In genomic region chr9:48447783-48448209, GRCm38 (mm10) we compare ENCODE assay signal across 8 mouse cellular contexts. TPM values are rescaled to one million over a fixed set of nuclear protein-coding genes. Genes with fewer than 3 reads are reported as not detected.
A peak's percentile ranks its signal among the peaks of the same experiment; 100 is the strongest.
DNase-seq lines count a peak whose midpoint lies in the region; ATAC-seq and TF ChIP-seq lines count a peak whose summit lies in the region.

No protein-coding gene starts in this region.

- TF ChIP-seq CTCF in hindbrain, postnatal 0 days (IDR thresholded peaks at IDR 0.05; ENCODE audit: low read depth) = peak; percentile 61

- H3K9ac ChIP-seq in hindbrain, postnatal 0 days (replicated peaks; ENCODE audit: low read length) = no peak overlapping the region
- no peak overlapping the region for H3K9ac ChIP-seq in hindbrain, embryonic 12.5 days
- H3K9ac ChIP-seq in forebrain, embryonic 15.5 days (replicated peaks) = no peak overlapping the region
- H3K9ac ChIP-seq in neural tube, embryonic 15.5 days (replicated peaks) = no peak overlapping the region

- no peak for ATAC-seq in hindbrain, postnatal 0 days
- ATAC-seq in hindbrain, embryonic 12.5 days (ENCODE audit: low FRiP score) = no peak
- ATAC-seq in activated CD4-positive, CD25-positive, alpha-beta regulatory T cell, adult 4 months = peak; percentile 43
- no peak for ATAC-seq in forebrain, embryonic 15.5 days (replicated peaks)
- no peak for ATAC-seq in neural tube, embryonic 15.5 days (ENCODE audit: low FRiP score)

- no peak overlapping the region for H3K4me3 ChIP-seq in hindbrain, postnatal 0 days (ENCODE audit: low read length)
- H3K4me3 ChIP-seq in hindbrain, embryonic 12.5 days = no peak overlapping the region
- no peak overlapping the region for H3K4me3 ChIP-seq in forebrain, embryonic 15.5 days
- H3K4me3 ChIP-seq in neural tube, embryonic 15.5 days (replicated peaks) = no peak overlapping the region

- peak; percentile 66 for DNase-seq in hindbrain, postnatal 0 days (ENCODE audit: low spot score)
- DNase-seq in CD8-positive naive resting alpha-beta T cell, adult 2 months (ENCODE audit: low read depth in 2 of 2, low spot score in 2 of 2) = peak; percentile 46 to 56
- DNase-seq in heart, postnatal 4 days = peak; percentile 17
- peak; percentile 38 to 50 for DNase-seq in natural killer cell, adult 2 months (ENCODE audit: low spot score in 2 of 2)

- H3K36me3 ChIP-seq in hindbrain, postnatal 0 days (ENCODE audit: insufficient read depth, low read length) = no peaks in the 10 kb centered on the region
- H3K36me3 ChIP-seq in hindbrain, embryonic 12.5 days = no peaks in the 10 kb centered on the region
- no peaks in the 10 kb centered on the region for H3K36me3 ChIP-seq in forebrain, embryonic 15.5 days
- no peaks in the 10 kb centered on the region for H3K36me3 ChIP-seq in neural tube, embryonic 15.5 days

- no peak overlapping the region for H3K27ac ChIP-seq in hindbrain, postnatal 0 days
- no peak overlapping the region for H3K27ac ChIP-seq in hindbrain, embryonic 12.5 days
- no peak overlapping the region for H3K27ac ChIP-seq in forebrain, embryonic 15.5 days (replicated peaks)
- H3K27ac ChIP-seq in neural tube, embryonic 15.5 days (replicated peaks) = no peak overlapping the region

- no peaks in the 10 kb centered on the region for H3K9me3 ChIP-seq in hindbrain, postnatal 0 days (ENCODE audit: low read length)
- no peaks in the 10 kb centered on the region for H3K9me3 ChIP-seq in hindbrain, embryonic 12.5 days (replicated peaks)
- no peaks in the 10 kb centered on the region for H3K9me3 ChIP-seq in forebrain, embryonic 15.5 days
- no peaks in the 10 kb centered on the region for H3K9me3 ChIP-seq in neural tube, embryonic 15.5 days (replicated peaks)

- H3K4me2 ChIP-seq in hindbrain, postnatal 0 days (ENCODE audit: low read depth, low read length) = no peak overlapping the region
- H3K4me2 ChIP-seq in hindbrain, embryonic 12.5 days (replicated peaks) = no peak overlapping the region
- H3K4me2 ChIP-seq in forebrain, embryonic 15.5 days (replicated peaks) = no peak overlapping the region
- H3K4me2 ChIP-seq in neural tube, embryonic 15.5 days = no peak overlapping the region

- WGBS in hindbrain, postnatal 0 days = 38% methylated on average over 5 of the region's 5 CpGs
- WGBS in hindbrain, embryonic 12.5 days = 43% methylated on average over 5 of the region's 5 CpGs
- 35% methylated on average over 5 of the region's 5 CpGs for WGBS in forebrain, embryonic 15.5 days
- WGBS in neural tube, embryonic 15.5 days = 48% methylated on average over 5 of the region's 5 CpGs

- no peaks in the 10 kb centered on the region for H3K4me1 ChIP-seq in hindbrain, postnatal 0 days (ENCODE audit: insufficient read depth, low read length)
- no peaks in the 10 kb centered on the region for H3K4me1 ChIP-seq in hindbrain, embryonic 12.5 days
- H3K4me1 ChIP-seq in forebrain, embryonic 15.5 days = no peaks in the 10 kb centered on the region
- H3K4me1 ChIP-seq in neural tube, embryonic 15.5 days = peaks cover 5% of the 10 kb centered on the region; the same call in 1 of the 2 replicates

- H3K27me3 ChIP-seq in hindbrain, postnatal 0 days (ENCODE audit: insufficient read depth, low read length) = no peaks in the 10 kb centered on the region
- H3K27me3 ChIP-seq in hindbrain, embryonic 12.5 days = no peaks in the 10 kb centered on the region
- H3K27me3 ChIP-seq in forebrain, embryonic 15.5 days = no peaks in the 10 kb centered on the region
- no peaks in the 10 kb centered on the region for H3K27me3 ChIP-seq in neural tube, embryonic 15.5 days (replicated peaks)

RNA-seq across cellular contexts. Expression of gene Rexo2, which starts 32.6 kb away (rescaled TPM):
- 32.5 and 46.5 TPM in 2 replicates for total RNA-seq in hindbrain, postnatal 0 days (2014; rRNA removed)
- 93.1 and 94.6 TPM in 2 replicates for polyA plus RNA-seq in hindbrain, postnatal 0 days (2015; fragmentation: Nextera tagmentation; extraction: Ambion mirVana)
- 81.3 and 85.6 TPM in 2 replicates for polyA plus RNA-seq in hindbrain, embryonic 12.5 days (2016; fragmentation: Nextera tagmentation; extraction: Ambion mirVana)
- polyA plus RNA-seq in activated CD4-positive, CD25-positive, alpha-beta regulatory T cell, adult 4 months (2017; shearing (Covaris generic)) = 100 to 1,000 TPM; 228 to 261 TPM
- total RNA-seq in heart, postnatal 4 days (2021) = 10 to 100 TPM; 60.3 to 62.1 TPM
- polyA plus RNA-seq in forebrain, embryonic 15.5 days (2015; fragmentation: Nextera tagmentation; extraction: Ambion mirVana) = 100 and 115 TPM in 2 replicates
- 133 and 135 TPM in 2 replicates for polyA plus RNA-seq in neural tube, embryonic 15.5 days (2015; fragmentation: Nextera tagmentation; extraction: Ambion mirVana)

RNA-seq across cellular contexts. Expression of gene Rbm7, which starts 47.3 kb away (rescaled TPM):
- 41.3 and 51.5 TPM in 2 replicates for total RNA-seq in hindbrain, postnatal 0 days (2014; rRNA removed)
- 74.4 and 83.3 TPM in 2 replicates for polyA plus RNA-seq in hindbrain, postnatal 0 days (2015; fragmentation: Nextera tagmentation; extraction: Ambion mirVana)
- polyA plus RNA-seq in hindbrain, embryonic 12.5 days (2016; fragmentation: Nextera tagmentation; extraction: Ambion mirVana) = 100 and 101 TPM in 2 replicates
- polyA plus RNA-seq in activated CD4-positive, CD25-positive, alpha-beta regulatory T cell, adult 4 months (2017; shearing (Covaris generic)) = 100 to 1,000 TPM; 137 to 142 TPM
- total RNA-seq in heart, postnatal 4 days (2021) = 10 to 100 TPM; 36.7 to 41.2 TPM
- 104 and 105 TPM in 2 replicates for polyA plus RNA-seq in forebrain, embryonic 15.5 days (2015; fragmentation: Nextera tagmentation; extraction: Ambion mirVana)
- polyA plus RNA-seq in neural tube, embryonic 15.5 days (2015; fragmentation: Nextera tagmentation; extraction: Ambion mirVana) = 78.0 and 93.7 TPM in 2 replicates

RNA-seq across cellular contexts. Expression of gene Gm5617, which starts 47.4 kb away (rescaled TPM):
- total RNA-seq in hindbrain, postnatal 0 days (2014; rRNA removed) = 16.2 and 32.2 TPM in 2 replicates
- polyA plus RNA-seq in hindbrain, postnatal 0 days (2015; fragmentation: Nextera tagmentation; extraction: Ambion mirVana) = 30.8 and 31.3 TPM in 2 replicates
- polyA plus RNA-seq in hindbrain, embryonic 12.5 days (2016; fragmentation: Nextera tagmentation; extraction: Ambion mirVana) = 37.6 and 39.5 TPM in 2 replicates
- 10 to 100 TPM; 25.2 to 29.1 TPM for polyA plus RNA-seq in activated CD4-positive, CD25-positive, alpha-beta regulatory T cell, adult 4 months (2017; shearing (Covaris generic))
- total RNA-seq in heart, postnatal 4 days (2021) = 10 to 100 TPM; 20.5 to 21.2 TPM
- 23.1 and 25.3 TPM in 2 replicates for polyA plus RNA-seq in forebrain, embryonic 15.5 days (2015; fragmentation: Nextera tagmentation; extraction: Ambion mirVana)
- 20.7 and 24.6 TPM in 2 replicates for polyA plus RNA-seq in neural tube, embryonic 15.5 days (2015; fragmentation: Nextera tagmentation; extraction: Ambion mirVana)
